Mouse (Mus musculus): Measurements from ENCODE around the gene 6030498E09Rik. TPM values are rescaled to one million over a fixed set of nuclear protein-coding genes. Genes with fewer than 3 reads are reported as not detected.

Gene 6030498E09Rik
- not detected for polyA plus RNA-seq (2017; shearing (Covaris generic))

DNA sequence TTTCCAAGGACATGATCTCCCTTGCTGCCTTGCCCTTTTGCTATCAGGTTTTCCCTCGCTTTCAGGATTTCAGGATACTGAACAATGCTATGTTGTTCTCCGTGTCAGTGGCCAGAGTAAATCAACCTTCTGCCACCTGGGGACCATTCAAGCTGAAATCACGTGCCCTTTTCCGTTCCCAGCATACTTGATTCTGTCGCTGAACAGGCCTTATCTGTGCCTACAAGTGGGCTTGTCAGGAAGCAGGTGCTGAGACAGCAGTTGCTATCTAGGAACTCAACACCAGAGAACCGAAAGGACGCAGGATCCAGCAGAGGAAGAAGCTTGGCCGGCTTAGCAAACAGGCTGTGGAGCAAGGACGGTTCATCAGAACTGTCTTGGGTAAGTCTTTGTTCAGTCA, at the start of gene 6030498E09Rik:
Gene 6030498E09Rik, plus strand, starts transcription at position 194 of the 400 bp plus-strand sequence.

Other genes starting within 250 kb of the 6030498E09Rik start
- 43.4 TPM for gene Cul4b, start 196.5 kb upstream of the 6030498E09Rik start, polyA plus RNA-seq (2017; shearing (Covaris generic))
- 153 TPM for gene Mcts1, start 172.1 kb upstream of the 6030498E09Rik start, polyA plus RNA-seq (2017; shearing (Covaris generic))
- 24.6 TPM for gene C1galt1c1, start 137.6 kb upstream of the 6030498E09Rik start, polyA plus RNA-seq (2017; shearing (Covaris generic))

Data from activated CD4-positive, CD25-positive, alpha-beta regulatory T cell, adult 9 weeks (primary cell).